In the genomic region with DNA sequence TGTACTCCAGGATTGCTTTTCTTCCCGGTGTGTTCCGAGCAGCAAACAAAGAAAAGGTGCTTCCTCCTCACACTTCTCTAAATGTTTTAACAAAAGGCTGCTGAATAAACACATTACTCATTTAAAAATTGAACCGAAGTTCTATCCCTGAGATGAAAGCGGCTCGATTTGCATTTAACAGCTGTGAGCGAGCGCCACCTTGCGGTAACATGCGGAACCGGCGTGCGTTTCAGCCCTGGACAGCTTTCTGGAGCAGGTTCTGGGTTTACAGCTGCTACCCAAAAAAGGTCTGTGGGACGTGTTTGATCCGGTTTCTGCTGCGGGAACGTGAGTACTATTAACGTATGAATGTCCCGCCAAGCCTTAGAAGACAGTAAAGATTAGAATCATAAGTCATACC, we compare ENCODE assay signal across 8 mouse cellular contexts. TPM values are rescaled to one million over a fixed set of nuclear protein-coding genes. Genes with fewer than 3 reads are reported as not detected.
A peak's percentile ranks its signal among the peaks of the same experiment; 100 is the strongest.
DNase-seq lines count a peak whose midpoint lies in the region; ATAC-seq and TF ChIP-seq lines count a peak whose summit lies in the region.

No protein-coding gene starts in this region.

- no peaks in the 10 kb centered on the region for H3K36me3 ChIP-seq in heart, embryonic 16.5 days (ENCODE audit: control insufficient read depth, insufficient read depth)
- no peaks in the 10 kb centered on the region for H3K36me3 ChIP-seq in liver, embryonic 12.5 days
- no peaks in the 10 kb centered on the region for H3K36me3 ChIP-seq in neural tube, embryonic 12.5 days

- TF ChIP-seq CTCF in bone marrow macrophage, adult 2 months (IDR thresholded peaks at IDR 0.05; ENCODE audit: low read depth, low read length): peak; percentile 85

- H3K4me1 ChIP-seq in bone marrow macrophage, adult 2 months (ENCODE audit: control insufficient read depth, insufficient read depth, low read length): no peaks in the 10 kb centered on the region
- peaks cover 5% of the 10 kb centered on the region; the same call in 1 of the 2 replicates for H3K4me1 ChIP-seq in heart, embryonic 16.5 days (ENCODE audit: control insufficient read depth, insufficient read depth, low read length)
- peaks cover 7% of the 10 kb centered on the region; the same call in 1 of the 2 replicates for H3K4me1 ChIP-seq in liver, embryonic 12.5 days
- peaks cover 31% of the 10 kb centered on the region for H3K4me1 ChIP-seq in neural tube, embryonic 12.5 days

- no peak for TF ChIP-seq POLR2A in bone marrow macrophage, adult 2 months (IDR thresholded peaks at IDR 0.05; ENCODE audit: borderline replicate concordance, low read depth, low read length)

- H3K27ac ChIP-seq in bone marrow macrophage, adult 2 months (ENCODE audit: insufficient read depth, low read depth, low read length): no peak overlapping the region
- no peak overlapping the region for H3K27ac ChIP-seq in heart, embryonic 16.5 days (ENCODE audit: low read length)
- H3K27ac ChIP-seq in liver, embryonic 12.5 days: no peak overlapping the region
- H3K27ac ChIP-seq in neural tube, embryonic 12.5 days: no peak overlapping the region

- ATAC-seq in heart, embryonic 16.5 days (replicated peaks; ENCODE audit: extremely low read depth, insufficient read depth, low FRiP score): no peak
- no peak for ATAC-seq in liver, embryonic 12.5 days
- no peak for ATAC-seq in neural tube, embryonic 12.5 days (ENCODE audit: low FRiP score, low read depth)

- H3K9me3 ChIP-seq in heart, embryonic 16.5 days (replicated peaks; ENCODE audit: control insufficient read depth, low read length): no peaks in the 10 kb centered on the region
- H3K9me3 ChIP-seq in liver, embryonic 12.5 days (replicated peaks): no peaks in the 10 kb centered on the region
- no peaks in the 10 kb centered on the region for H3K9me3 ChIP-seq in neural tube, embryonic 12.5 days

- peaks cover 43% of the 10 kb centered on the region for H3K27me3 ChIP-seq in heart, embryonic 16.5 days (ENCODE audit: control insufficient read depth, insufficient read depth, low read length)
- peaks cover 76% of the 10 kb centered on the region for H3K27me3 ChIP-seq in liver, embryonic 12.5 days (replicated peaks)
- H3K27me3 ChIP-seq in neural tube, embryonic 12.5 days (replicated peaks): peaks cover 40% of the 10 kb centered on the region

- no peak overlapping the region for H3K4me3 ChIP-seq in bone marrow macrophage, adult 2 months (ENCODE audit: insufficient read depth, low read length)
- H3K4me3 ChIP-seq in heart, embryonic 16.5 days (ENCODE audit: low read length): peak overlapping the region; percentile 58
- H3K4me3 ChIP-seq in liver, embryonic 12.5 days: no peak overlapping the region
- H3K4me3 ChIP-seq in neural tube, embryonic 12.5 days: peak overlapping the region; percentile 59; the same call in 1 of the 2 replicates

- peak; percentile 50 for DNase-seq in 416B (ENCODE audit: low read depth)
- peak; percentile 9 for DNase-seq in fibroblast of lung, adult 2 months (ENCODE audit: low read depth)
- DNase-seq in kidney, postnatal 25 days: peak; percentile 73 to 82
- DNase-seq in thymus, postnatal 14 days: peak; percentile 42

- 0% methylated on average over 18 of the region's 18 CpGs for WGBS in heart, embryonic 16.5 days
- under 1% methylated on average over 18 of the region's 18 CpGs for WGBS in liver, embryonic 12.5 days (ENCODE audit: insufficient replicate concordance)
- WGBS in neural tube, embryonic 12.5 days: under 1% methylated on average over 18 of the region's 18 CpGs

- peak overlapping the region; percentile 59 for H3K4me2 ChIP-seq in heart, embryonic 16.5 days (ENCODE audit: low read depth, low read length)
- H3K4me2 ChIP-seq in liver, embryonic 12.5 days: peak overlapping the region; percentile 35; the same call in 1 of the 2 replicates
- H3K4me2 ChIP-seq in neural tube, embryonic 12.5 days (replicated peaks): peak overlapping the region; percentile 99

- H3K9ac ChIP-seq in heart, embryonic 16.5 days (ENCODE audit: low read length): no peak overlapping the region
- H3K9ac ChIP-seq in liver, embryonic 12.5 days: no peak overlapping the region
- H3K9ac ChIP-seq in neural tube, embryonic 12.5 days: no peak overlapping the region

RNA-seq across cellular contexts. Expression of gene Ptprt, which starts 1.9 kb away (rescaled TPM):
- polyA plus RNA-seq in bone marrow macrophage, adult 2 months (2012; ENCODE audit: insufficient read depth, insufficient read length, missing spikeins): not detected in 2 replicates
- polyA plus RNA-seq in heart, embryonic 16.5 days (2015; fragmentation: Nextera tagmentation; extraction: Ambion mirVana): 0.45 and 0.51 TPM in 2 replicates
- polyA plus RNA-seq in liver, embryonic 12.5 days (2016; fragmentation: Nextera tagmentation; extraction: Ambion mirVana): 0.02 and 0.20 TPM in 2 replicates
- 2.5 and 3.3 TPM in 2 replicates for polyA plus RNA-seq in neural tube, embryonic 12.5 days (2016; fragmentation: Nextera tagmentation; extraction: Ambion mirVana)

Comparison
In these comparisons a context has a peak if more than half of its experiments do, and no peak if none do; other contexts are left out.
1. DNase-seq: peak in every context shown above with its lines; median percentile 78 in kidney, postnatal 25 days; 50 in 416B; 42 in thymus, postnatal 14 days; 9 in fibroblast of lung, adult 2 months.
2. H3K4me3 ChIP-seq: peak in heart, embryonic 16.5 days (single experiment) and neural tube, embryonic 12.5 days (single experiment); none in bone marrow macrophage, adult 2 months (single experiment) and liver, embryonic 12.5 days (single experiment).
3. H3K4me2 ChIP-seq: peak in every context shown above with its lines; median percentile 99 in neural tube, embryonic 12.5 days; 59 in heart, embryonic 16.5 days; 35 in liver, embryonic 12.5 days.